Mouse (Mus musculus) ovary, postnatal 10 days (tissue): ENCODE measurements around the gene Clint1.

Experiments used
- DNase-seq: peaks from one replicate; pipeline ENCODE4 v3.0.0; 2022; ENCODE audit warnings: low spot score

Clint1 gene

GRCm38 (mm10) chr11:45851516-45852123 is at the start of gene Clint1:
Gene Clint1 (plus strand): TSS chr11:45852051.
- peak; percentile 69 for DNase-seq

GRCm38 (mm10) chr11:45804068-45804467 is 47.8 kb upstream of the Clint1 start:
- no peak for DNase-seq

GRCm38 (mm10) chr11:45805312-45805772 is 46.5 kb upstream of the Clint1 start:
- DNase-seq, result no peak

- DNase-seq, result no peak
These were observed 46.0 kb upstream of the Clint1 start for GRCm38 (mm10) chr11:45805810-45806209.

GRCm38 (mm10) chr11:45806264-45806663 is 45.6 kb upstream of the Clint1 start:
- no peak for DNase-seq

GRCm38 (mm10) chr11:45806809-45807208 is 45.0 kb upstream of the Clint1 start:
- DNase-seq, result no peak

GRCm38 (mm10) chr11:45807820-45808219 is 44.0 kb upstream of the Clint1 start:
- no peak for DNase-seq

- no peak for DNase-seq
These were observed 42.4 kb upstream of the Clint1 start for GRCm38 (mm10) chr11:45809424-45809823.

- no peak for DNase-seq
These were observed 41.8 kb upstream of the Clint1 start for GRCm38 (mm10) chr11:45810056-45810455.

GRCm38 (mm10) chr11:45810805-45811204 is 41.0 kb upstream of the Clint1 start:
- DNase-seq, result no peak

GRCm38 (mm10) chr11:45815603-45816002 is 36.2 kb upstream of the Clint1 start:
- DNase-seq, result no peak

GRCm38 (mm10) chr11:45816712-45817111 is 35.1 kb upstream of the Clint1 start:
- DNase-seq, result no peak

GRCm38 (mm10) chr11:45817996-45818395 is 33.9 kb upstream of the Clint1 start:
- no peak for DNase-seq

- DNase-seq, result no peak
These were observed 30.9 kb upstream of the Clint1 start for GRCm38 (mm10) chr11:45820930-45821329.

GRCm38 (mm10) chr11:45830112-45830511 is 21.7 kb upstream of the Clint1 start:
- DNase-seq, result no peak

- DNase-seq, result no peak
These were observed 21.0 kb upstream of the Clint1 start for GRCm38 (mm10) chr11:45830743-45831310.

GRCm38 (mm10) chr11:45831476-45832143 is 20.2 kb upstream of the Clint1 start:
- no peak for DNase-seq

GRCm38 (mm10) chr11:45835625-45836255 is 16.1 kb upstream of the Clint1 start:
- no peak for DNase-seq

- DNase-seq, result no peak
These were observed 14.5 kb upstream of the Clint1 start for GRCm38 (mm10) chr11:45837257-45837817.

GRCm38 (mm10) chr11:45838450-45838849 is 13.4 kb upstream of the Clint1 start:
- no peak for DNase-seq

- DNase-seq, result no peak
These were observed 11.5 kb upstream of the Clint1 start for GRCm38 (mm10) chr11:45840332-45840731.

GRCm38 (mm10) chr11:45846008-45846407 is 5.8 kb upstream of the Clint1 start:
- DNase-seq, result no peak

GRCm38 (mm10) chr11:45847548-45847947 is 4.3 kb upstream of the Clint1 start:
- no peak for DNase-seq
